Mouse (Mus musculus) layer of hippocampus, adult 11-12 months (tissue): ENCODE data around the gene Zfp664.

Experiments used
- DNase-seq: peaks from one replicate; pipeline ENCODE4 v3.0.0; 2022; ENCODE audit warnings: low spot score

The Zfp664 gene

GRCm38 (mm10) chr5:124929425-124930054, 67.0 kb downstream of the Zfp664 start:
- no peak for DNase-seq

- peak; percentile 32 for DNase-seq
Measured at GRCm38 (mm10) chr5:124930055-124930439, 67.6 kb downstream of the Zfp664 start.

GRCm38 (mm10) chr5:124930603-124931002, 68.1 kb downstream of the Zfp664 start:
- DNase-seq, result no peak

- DNase-seq, result no peak
Measured at GRCm38 (mm10) chr5:124931076-124931475, 68.6 kb downstream of the Zfp664 start.

- DNase-seq, result peak; percentile 45
Measured at GRCm38 (mm10) chr5:124934558-124934957, 72.1 kb downstream of the Zfp664 start.

- peak; percentile 38 for DNase-seq
Measured at GRCm38 (mm10) chr5:124943181-124943792, 80.8 kb downstream of the Zfp664 start.

GRCm38 (mm10) chr5:124943793-124944383, 81.4 kb downstream of the Zfp664 start:
- peak; percentile 71 for DNase-seq

GRCm38 (mm10) chr5:124944384-124944783, 81.9 kb downstream of the Zfp664 start:
- no peak for DNase-seq

- DNase-seq, result no peak
Measured at GRCm38 (mm10) chr5:124945046-124945445, 82.6 kb downstream of the Zfp664 start.

GRCm38 (mm10) chr5:124950623-124951278, 88.3 kb downstream of the Zfp664 start:
- DNase-seq, result no peak

- DNase-seq, result no peak
Measured at GRCm38 (mm10) chr5:124951333-124951732, 88.8 kb downstream of the Zfp664 start.
